Mouse (Mus musculus) cerebellum, adult (tissue): ENCODE measurements around the gene Prrxl1.

Experiments used
- ATAC-seq: cut with Nextera tagmentation; 2 replicates; pipeline ENCODE4 v1.9.2; 2017; ENCODE audit warnings: mild to moderate bottlenecking, moderate library complexity, mixed read lengths; ENCODE audit not compliant: insufficient number of reproducible peaks, low FRiP score, low TSS enrichment

The Prrxl1 gene

DNA sequence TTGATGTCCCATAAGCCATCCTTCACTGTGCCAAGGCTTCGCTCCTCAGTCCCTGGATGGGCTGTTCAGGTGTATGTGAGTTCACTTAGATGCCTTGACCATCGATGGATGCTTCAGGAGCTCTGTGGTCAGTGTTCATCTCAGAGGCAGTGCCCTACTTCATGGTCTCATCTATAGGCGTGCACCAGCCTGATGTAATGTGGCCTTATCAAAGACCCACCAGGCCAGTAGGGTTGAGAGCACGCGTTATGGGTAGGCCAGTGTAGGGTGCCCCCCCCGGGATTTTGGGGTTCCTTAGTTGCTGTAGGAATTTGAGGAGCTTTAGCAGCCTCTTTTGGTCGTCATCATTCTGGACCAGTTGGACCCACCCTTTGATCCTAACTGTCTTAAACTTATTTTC, 25.6 kb downstream of the Prrxl1 start:
- no peak for ATAC-seq

DNA sequence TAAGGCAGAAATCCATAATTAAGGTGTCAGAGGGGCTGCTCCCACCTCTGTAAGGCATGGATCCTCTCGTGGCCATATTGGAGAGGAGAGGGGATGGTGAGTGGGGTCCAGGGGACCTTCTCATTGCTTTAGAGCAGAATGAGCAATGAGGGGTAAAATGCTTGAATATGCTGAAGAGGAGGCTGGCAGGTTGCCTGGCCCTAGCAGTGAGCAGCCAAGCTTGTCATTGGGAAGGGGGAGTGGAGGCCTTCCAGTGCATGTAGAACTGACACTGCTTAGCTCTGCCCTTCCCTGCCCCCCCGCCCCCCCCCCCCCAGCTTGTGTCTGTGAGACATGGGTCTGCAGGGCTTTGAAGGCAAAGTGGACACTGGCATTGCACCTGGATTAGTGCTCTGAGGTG, 28.1 kb downstream of the Prrxl1 start:
- no peak for ATAC-seq

DNA sequence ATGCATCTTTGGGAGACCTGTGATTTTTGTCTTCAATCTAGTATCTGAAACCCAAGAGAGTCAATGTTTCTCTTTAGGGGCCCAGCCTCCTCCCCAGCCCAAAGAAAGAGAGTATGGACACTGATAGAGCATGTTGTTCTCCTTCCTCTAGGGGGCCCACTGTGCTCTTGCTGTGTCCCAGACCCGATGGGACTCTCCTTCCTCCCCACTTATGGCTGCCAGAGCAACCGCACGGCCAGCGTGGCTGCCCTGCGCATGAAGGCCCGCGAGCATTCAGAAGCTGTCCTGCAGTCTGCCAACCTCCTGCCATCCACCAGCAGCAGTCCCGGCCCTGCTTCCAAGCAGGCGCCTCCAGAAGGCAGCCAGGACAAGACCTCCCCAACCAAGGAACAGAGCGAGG, 29.4 kb downstream of the Prrxl1 start:
- no peak for ATAC-seq

DNA sequence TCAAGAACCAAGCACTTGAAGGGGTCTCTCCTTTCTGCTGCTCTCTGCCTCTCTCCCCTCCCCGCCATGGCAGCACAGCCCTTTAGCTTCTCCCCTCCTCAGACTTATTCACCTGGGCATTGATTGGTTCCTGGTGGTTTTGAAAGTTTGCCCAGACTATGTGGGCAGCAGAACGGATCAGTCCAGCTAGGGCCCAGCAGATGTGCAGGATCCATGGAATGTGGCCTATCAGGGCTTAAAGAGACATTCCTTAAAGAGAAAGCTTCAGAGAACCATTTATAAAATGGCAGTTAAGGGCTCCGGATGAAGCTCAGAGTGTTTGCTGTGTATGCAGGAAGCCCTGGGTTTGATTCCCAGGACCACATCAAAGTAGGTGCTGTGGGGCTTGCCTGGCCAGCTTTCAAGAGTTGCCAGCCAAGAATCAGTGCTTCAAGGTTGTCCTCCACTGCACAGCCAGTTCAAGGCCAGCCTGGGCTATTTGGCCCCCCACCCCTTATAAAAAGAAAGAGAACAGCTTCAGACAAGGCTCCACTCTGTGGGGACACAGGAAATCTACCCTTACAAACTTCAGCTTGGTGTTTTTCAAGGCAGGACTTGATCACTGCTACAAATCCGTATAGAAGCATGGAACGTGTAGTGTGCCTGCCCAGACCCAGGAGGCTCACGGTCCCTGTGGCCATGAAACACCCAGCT, 33.8 kb downstream of the Prrxl1 start:
- ATAC-seq = no peak

DNA sequence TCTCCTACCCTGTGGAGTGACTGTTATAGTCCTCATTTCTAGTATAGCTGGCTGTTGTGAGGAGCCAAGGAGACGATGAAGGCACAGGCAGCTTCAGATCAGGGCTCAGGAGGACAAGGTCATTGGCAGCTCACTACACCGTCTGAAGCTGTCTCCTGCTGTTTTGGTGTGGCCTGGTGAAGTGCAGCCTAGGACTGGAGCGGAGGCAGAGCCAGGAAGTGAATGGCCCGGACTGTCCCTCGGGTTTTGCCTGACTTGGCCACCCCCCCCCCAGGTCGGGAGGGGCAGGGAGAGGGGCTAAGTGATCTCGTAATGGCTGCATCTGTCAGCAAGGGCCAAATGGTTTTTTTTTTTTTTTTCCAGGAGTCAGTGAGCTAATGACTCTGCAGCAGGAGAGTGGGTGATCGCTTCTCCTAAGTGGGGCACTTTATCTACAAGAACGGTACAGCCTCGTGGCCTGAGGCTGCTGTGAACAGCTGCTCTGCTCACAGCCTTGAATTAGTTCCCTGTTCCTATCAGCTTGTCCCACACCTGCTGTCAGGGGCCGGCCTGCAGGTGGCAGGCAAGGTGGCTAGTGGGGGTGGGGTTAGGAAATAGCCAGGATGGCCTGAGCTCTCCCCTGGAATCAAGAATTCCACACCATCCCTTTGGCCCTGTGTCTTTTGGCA, 34.9 kb downstream of the Prrxl1 start:
- ATAC-seq = peak; percentile 11; the same call in 1 of the 2 replicates

DNA sequence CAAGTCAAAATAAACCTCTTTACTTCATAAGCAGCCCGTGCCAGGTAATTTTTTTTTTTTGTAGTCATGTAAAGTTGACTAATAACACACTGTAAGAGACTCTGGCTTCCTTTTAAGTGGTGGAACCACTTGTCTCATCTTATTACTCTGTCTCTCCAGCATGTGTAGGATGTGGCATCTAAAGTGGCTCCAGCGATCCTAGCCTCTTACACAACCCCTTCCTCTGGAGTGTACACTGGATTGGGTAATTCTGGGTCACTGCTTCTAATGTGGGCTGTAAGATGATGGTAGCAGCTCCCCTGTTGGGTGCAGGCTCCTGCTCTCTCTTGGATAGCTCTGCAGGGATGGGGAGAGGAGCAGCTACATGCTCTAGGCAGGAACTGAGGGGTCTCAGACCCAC, 39.3 kb downstream of the Prrxl1 start:
- ATAC-seq = no peak

DNA sequence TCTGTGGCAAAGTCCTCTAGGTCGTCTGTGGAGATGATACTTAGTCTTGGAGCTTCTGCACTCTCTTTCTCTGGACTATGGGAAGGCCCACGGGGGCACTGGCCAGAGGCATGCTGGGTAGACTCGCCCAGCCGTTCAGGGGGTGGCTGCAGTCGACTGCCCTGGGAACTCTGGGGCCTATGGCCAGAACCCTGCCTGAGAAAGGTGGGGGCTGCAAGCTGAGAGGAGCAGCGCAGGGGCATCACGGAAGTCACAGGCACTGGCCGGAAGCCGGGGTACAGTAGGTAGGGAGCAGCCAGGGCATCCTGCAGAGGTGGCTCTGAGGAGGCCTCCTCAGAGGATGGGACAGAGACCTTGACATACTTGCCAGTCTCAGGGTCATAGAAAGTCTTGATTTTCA, 60.6 kb downstream of the Prrxl1 start:
- ATAC-seq = no peak

DNA sequence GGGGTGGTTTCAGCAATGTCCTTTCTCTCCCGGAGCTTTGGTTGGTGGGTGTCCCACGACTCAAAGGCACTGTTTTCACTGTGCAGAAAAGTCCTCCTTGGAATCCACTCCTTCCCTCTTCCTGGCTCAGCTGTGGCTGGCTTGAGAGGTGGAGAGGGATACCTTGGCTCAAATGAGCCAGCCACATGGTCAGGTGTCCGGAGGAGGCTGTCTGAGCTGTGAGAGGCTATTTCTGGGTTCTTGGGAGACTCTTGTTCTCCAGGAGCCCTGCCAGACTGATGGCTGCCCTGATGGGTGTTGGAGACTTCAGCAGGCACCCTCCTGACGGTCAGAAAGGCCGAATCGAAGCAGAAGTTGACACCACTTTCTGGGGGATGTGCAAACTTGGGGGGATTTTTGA, 63.9 kb downstream of the Prrxl1 start:
- ATAC-seq = no peak

DNA sequence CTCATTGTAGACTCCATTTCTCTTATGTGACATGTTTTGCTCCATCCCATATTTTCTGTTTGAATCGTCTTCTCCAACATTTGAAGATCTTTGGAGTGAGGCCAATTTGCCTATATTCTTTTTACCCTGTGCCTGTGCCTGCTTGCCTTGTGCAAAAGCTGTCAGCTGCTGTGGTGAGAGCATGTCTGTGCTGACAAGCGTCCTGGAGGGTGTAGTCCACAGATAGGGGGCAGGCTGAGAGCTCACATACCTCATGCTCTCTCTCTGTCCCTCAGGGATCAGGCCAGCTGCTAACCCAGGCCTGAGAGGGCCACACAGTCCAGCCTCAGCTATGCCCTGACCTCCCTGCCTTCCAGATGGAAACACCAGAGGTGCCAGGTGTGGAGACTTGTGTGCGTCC, 74.0 kb downstream of the Prrxl1 start:
- no peak for ATAC-seq

DNA sequence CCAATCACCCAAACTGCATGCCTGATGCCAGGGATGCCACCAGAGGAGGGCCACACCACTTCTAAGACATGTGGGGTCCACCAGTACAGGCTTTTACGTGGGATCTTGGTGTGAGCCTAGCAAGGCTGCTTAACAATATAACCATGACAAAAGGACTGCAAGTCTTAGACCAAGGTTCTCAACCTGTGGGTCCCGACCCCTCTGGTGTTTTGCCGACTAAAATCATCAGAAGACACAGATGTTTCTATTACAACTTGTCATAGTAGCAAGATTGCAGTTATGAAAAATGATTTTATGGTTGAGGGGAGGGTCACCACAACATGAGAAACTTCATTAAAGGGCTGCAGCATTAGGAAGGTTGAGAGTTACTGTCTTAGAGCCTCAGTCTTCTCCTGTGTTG, 79.4 kb downstream of the Prrxl1 start:
- no peak for ATAC-seq

DNA sequence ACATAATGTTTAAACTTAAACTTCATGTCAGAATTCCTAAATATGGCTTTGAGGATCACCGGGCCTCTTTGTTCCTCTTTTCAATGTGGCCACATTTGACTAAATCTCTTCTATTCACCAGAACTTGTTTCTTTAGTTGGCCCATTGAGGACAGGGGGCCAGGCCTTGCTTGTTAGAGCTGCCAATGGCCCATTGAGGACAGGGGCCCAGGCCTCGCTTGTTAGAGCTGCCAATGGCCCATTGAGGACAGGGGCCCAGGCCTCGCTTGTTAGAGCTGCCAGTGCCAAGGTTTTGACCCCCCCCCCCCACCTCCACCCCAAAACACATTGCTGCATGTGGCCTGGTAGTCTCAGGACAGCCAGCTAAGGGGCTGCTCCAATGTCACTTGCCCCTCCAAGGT, 82.4 kb downstream of the Prrxl1 start:
- no peak for ATAC-seq

DNA sequence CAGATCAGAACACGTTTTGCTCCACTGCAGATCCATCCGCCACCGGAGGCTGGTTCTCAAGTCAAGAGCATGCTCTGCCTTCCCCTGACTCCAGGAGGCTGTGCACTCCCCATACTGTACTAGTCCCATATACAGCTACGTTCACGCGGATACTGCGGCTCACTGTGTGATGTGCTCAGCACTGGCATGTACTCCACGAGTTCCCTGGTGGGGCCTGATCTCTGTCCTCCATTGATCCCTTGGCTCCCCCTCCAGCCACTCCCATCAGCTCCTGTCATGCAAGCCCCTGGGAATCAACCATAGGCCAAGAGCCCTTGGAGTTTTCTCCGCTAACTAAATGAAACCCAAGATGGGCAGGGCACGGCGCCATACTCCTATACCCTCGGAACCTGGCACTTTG, 83.3 kb downstream of the Prrxl1 start:
- ATAC-seq = no peak

DNA sequence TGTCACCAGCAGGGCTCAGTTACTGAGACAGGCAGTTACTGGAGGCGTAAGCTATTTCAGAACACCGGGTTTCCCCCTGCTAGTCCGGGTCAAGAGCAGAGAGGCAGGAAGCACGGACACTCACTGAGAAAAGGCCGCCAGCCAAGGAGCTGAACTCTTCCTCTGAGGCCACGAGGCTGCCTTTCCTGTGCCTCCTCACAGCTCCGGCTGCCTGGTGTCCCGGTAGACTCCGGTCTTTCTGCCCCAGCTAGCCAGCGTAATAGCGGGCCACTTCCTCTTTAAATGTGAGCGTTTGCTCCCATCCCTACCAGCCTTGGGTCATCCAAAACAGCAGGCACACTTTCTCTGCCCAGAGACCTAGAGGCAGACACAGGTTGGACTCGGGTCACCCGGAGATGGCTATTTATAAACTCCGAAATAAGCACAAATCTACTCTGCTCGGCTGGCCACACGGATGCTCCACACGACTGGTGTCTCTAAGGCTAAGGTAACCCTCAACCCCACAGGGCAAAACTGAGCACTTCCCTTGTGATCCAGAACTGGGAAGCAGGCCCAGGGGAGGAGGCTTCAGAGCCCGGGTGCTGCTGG, 84.1 kb downstream of the Prrxl1 start:
- ATAC-seq = peak; percentile 31; the same call in 1 of the 2 replicates

DNA sequence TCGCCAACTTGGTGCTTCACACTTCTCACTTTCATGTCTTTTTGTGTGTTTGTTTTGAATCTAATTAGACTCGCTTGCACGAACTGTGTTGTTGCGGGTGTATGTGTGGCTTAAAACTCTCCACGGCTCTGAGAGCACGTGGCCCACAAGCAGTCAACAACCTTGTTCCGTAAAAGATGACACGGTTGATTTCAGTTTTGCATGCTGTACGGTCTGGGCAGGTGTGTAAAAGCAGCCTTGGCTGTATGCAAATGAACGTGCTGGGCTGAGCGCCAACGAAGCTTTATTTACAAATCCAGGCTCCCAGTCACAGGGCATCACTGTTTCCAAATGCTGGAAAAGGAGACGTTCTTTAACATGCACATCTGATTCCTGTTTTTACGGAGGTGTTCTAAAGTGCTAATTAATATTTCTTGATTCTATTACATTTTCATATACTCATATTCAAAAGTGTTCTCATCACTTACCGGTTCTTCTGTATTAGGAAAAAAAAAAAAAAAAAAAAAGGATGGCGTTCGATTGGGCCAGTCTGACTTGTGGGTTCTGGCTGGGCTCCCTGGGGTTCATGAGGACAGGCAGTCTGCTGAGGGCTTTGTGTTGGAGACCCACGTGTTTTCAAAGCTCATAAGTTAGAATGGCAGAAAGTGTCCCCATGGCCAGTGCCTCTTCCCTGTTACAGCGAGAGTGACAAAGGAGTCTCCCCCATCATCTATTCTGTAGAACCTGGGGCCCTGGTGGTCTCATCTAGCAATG, 85.0 kb downstream of the Prrxl1 start:
- no peak for ATAC-seq

DNA sequence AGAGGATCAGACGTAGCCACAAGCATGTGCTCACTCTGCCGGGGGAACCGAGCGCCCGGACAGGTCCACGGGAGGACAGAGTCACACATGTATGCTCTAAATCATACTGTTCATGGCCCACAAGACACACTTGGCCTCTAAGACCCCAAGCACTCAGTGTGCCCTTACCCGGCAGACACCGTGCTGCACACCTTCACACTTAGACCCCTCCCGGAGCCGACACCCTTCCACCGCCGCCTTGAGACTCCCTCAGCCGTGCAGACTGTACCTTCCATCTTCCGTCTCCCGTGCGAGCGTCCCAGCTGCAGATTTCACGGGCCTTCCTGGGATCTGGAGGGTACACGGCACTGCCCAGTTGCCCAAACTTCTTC, 85.5 kb downstream of the Prrxl1 start:
- ATAC-seq = no peak

DNA sequence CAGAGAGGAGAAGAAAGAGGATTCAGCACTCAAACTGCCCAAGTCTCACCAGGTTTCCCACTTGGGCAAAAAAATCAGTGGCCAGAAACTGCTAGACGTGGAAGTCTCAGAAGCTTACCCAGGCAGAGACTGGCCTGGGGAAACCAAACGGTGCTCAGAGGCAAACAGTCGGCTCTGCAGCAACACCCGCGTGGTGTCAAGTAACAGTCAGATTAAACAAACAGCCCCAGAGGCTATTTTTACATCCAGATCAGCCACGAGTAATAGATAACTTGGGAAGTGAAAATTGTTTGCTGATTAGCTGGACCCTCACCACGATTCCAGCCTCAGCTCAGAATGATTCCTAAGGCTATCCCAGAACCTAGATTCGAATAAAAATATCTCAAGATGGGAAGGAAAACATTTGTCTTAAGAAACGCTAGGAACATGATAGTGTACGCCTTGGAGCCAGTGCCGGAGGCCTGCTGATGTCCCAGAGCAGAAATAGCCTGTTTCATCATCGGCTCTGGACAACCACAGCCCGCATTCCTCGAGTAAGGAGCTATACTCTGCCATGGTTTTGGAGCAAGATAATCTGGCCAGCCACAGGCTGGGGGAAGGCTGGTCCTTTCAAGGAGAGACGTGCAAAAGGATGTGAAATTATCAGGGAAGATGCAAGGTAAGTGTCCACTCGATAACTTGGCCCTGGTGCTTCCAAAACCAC, 86.1 kb downstream of the Prrxl1 start, which contains the start of gene 3425401B19Rik:
Gene 3425401B19Rik (minus strand): TSS at position 170 of the 703 bp plus-strand sequence.
- no peak for ATAC-seq

DNA sequence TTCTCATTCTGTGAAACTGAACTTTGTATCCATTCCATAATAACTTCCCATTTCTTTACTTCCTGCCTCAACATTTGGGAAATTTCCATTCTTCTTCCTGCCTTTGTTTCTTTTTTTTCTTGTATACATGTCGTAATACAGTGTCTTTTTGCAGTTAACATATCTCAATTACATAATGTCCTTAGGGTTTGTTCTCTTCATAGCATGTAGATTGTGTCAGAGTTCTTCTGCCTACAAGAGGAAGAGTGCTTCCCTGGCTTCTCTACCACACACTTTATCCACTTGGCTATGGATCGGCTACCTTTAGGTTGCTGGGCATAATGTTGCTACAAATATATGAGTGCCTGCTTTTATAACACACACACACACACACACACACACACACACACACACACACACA, 96.7 kb downstream of the Prrxl1 start:
- ATAC-seq = no peak

DNA sequence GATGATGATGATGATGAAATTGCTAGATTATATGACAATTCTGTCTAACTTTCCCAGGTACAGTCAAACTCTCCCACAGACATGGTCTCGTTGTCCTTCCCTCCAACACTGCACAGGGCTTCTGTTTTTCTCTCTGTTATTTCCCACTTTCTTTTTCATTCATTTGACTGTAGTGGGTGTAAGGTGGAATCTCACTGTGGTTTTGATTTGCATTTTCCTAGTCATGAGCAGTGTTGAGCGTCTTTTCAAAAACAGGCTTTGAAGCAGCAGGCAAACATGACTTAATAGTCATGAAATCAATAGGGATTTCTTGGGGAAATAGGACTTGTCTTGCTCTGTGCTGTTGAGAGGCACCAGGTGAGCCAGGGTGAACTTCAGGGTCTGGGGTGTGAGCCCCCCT, 97.1 kb downstream of the Prrxl1 start:
- no peak for ATAC-seq

DNA sequence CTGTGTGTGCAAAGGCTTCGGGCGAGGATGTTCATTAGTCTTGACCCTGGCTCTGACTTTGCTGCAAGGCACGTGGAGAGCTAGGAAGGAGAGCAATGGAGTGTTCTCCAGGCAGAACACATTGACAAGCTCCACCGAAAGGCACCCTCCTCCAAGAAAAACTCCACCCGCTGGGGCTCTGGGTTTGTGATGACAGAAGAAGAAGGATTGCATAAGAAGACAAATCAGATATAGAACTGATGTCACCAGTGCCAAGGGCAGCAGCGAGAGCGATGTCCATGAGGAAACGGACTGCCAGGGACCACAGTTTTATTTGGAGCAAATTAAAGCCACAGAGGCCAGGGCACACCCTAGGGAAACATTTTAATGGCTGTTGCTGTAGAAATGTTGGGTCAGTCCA, 98.6 kb downstream of the Prrxl1 start:
- no peak for ATAC-seq

DNA sequence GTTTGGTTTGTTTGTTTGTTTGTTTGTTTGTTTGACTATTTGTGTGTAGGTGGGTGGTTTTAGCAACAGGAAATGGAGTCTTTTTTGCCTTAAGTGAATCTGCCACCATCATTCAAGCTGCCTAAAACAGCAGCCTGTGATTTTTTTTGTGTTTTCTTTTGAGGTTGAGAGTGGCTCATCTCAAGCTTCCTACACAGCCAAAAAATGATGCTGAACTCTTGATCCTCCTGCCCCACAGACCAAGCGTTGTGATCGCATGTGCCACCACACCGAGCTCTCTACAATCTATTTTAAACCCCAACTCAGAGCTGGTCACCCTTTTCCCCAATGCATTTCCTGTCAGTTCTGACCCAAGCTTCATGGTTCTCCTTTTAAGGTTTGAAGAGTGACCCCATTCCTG, 99.3 kb downstream of the Prrxl1 start:
- no peak for ATAC-seq
